Mouse (Mus musculus): ENCODE data around the gene Vmn1r36. TPM values are rescaled to one million over a fixed set of nuclear protein-coding genes. Genes with fewer than 3 reads are reported as not detected.
"Not testable (repeated sequence)": the region's sequence is repeated elsewhere in the genome, so short reads cannot be mapped to it uniquely, and the experiment has no call there.

The Vmn1r36 gene
- not detected in 2 replicates for polyA plus RNA-seq (2015; fragmentation: Nextera tagmentation; extraction: Ambion mirVana)

DNA sequence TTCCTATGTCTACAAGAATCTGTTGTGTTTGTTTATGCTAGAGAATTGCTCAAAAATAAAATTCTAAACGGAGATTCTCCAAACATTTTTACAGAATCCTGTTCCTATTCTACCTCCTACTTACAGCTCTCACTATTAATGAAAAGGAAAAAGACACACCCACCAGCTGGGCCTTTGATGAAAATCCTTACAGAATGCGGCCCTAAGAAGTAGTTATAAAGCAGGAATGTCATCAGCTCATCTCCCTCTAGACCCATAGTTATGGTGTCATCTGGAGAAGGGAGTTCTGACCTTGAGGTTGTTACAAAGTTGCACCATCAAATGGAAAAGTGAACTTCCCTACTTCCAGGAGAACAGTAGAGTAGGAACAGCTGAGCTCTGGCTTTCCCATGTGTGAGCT is at the start of gene Vmn1r36:
Vmn1r36 (minus strand) TSS at position 101 of the 400 bp plus-strand sequence.
- H3K27ac ChIP-seq (ENCODE audit: low read length); H3K36me3 ChIP-seq (ENCODE audit: control insufficient read depth, insufficient read depth); H3K4me3 ChIP-seq (ENCODE audit: low read length); H3K27me3 ChIP-seq (ENCODE audit: control insufficient read depth, insufficient read depth, low read length); H3K4me2 ChIP-seq (ENCODE audit: low read depth, low read length); H3K9ac ChIP-seq (ENCODE audit: low read length); ATAC-seq (replicated peaks; ENCODE audit: extremely low read depth, insufficient read depth, low FRiP score); H3K9me3 ChIP-seq (replicated peaks; ENCODE audit: control insufficient read depth, low read length); H3K4me1 ChIP-seq (ENCODE audit: control insufficient read depth, insufficient read depth, low read length): not testable (repeated sequence)
- WGBS: 52% methylated on average over 2 of the region's 2 CpGs

DNA sequence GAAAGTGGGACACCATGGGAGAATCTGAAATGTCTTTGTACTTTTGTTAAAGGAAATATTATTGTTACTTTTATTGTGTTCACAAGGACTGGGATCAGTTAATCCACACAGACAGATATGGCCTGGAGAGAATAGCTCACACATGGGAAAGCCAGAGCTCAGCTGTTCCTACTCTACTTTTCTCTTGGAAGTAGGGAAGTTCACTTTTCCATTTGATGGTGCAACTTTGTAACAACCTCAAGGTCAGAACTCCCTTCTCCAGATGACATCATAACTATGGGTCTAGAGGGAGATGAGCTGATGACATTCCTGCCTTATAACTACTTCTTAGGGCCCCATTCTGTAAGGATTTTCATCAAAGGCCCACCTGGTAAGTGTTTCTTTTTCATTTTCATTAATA is 10.1 kb upstream of the Vmn1r36 start, which contains the start of gene Vmn1r37:
Vmn1r37 (plus strand) TSS at position 301 of the 400 bp plus-strand sequence.
- not testable (repeated sequence) for H3K27me3 ChIP-seq (ENCODE audit: control insufficient read depth, insufficient read depth, low read length); H3K4me1 ChIP-seq (ENCODE audit: control insufficient read depth, insufficient read depth, low read length); ATAC-seq (replicated peaks; ENCODE audit: extremely low read depth, insufficient read depth, low FRiP score); H3K4me3 ChIP-seq (ENCODE audit: low read length); H3K9me3 ChIP-seq (replicated peaks; ENCODE audit: control insufficient read depth, low read length); H3K9ac ChIP-seq (ENCODE audit: low read length); H3K36me3 ChIP-seq (ENCODE audit: control insufficient read depth, insufficient read depth); H3K27ac ChIP-seq (ENCODE audit: low read length); H3K4me2 ChIP-seq (ENCODE audit: low read depth, low read length)

GRCm38 (mm10) chr6:66713854-66714253 is 5.1 kb downstream of the Vmn1r36 start:
- Histone ChIP-seq H3K27ac (ENCODE audit: low read length) (no peak overlapping the region), H3K36me3 (ENCODE audit: control insufficient read depth, insufficient read depth) (no peaks in the 10 kb centered on the region), H3K27me3 (ENCODE audit: control insufficient read depth, insufficient read depth, low read length) (no peaks in the 10 kb centered on the region), H3K9me3 (replicated peaks; ENCODE audit: control insufficient read depth, low read length) (no peaks in the 10 kb centered on the region), H3K4me1 (ENCODE audit: control insufficient read depth, insufficient read depth, low read length) (no peaks in the 10 kb centered on the region), H3K4me2 (ENCODE audit: low read depth, low read length) (no peak overlapping the region), H3K9ac (ENCODE audit: low read length) (no peak overlapping the region), H3K4me3 (ENCODE audit: low read length) (no peak overlapping the region)
- WGBS: 59% methylated on average over 3 of the region's 3 CpGs
- ATAC-seq (replicated peaks; ENCODE audit: extremely low read depth, insufficient read depth, low FRiP score): no peak

GRCm38 (mm10) chr6:66708901-66709300 is 10.1 kb downstream of the Vmn1r36 start:
- no peaks in the 10 kb centered on the region for H3K4me1 ChIP-seq (ENCODE audit: control insufficient read depth, insufficient read depth, low read length)
- ATAC-seq (replicated peaks; ENCODE audit: extremely low read depth, insufficient read depth, low FRiP score): no peak

GRCm38 (mm10) chr6:66685806-66686205 is 33.2 kb downstream of the Vmn1r36 start, which contains the start of gene Vmn1r35:
Gene Vmn1r35, minus strand, starts transcription at chr6:66685906.
- Histone ChIP-seq H3K27ac (ENCODE audit: low read length) (no peak within 1 kb of the TSS), H3K4me3 (ENCODE audit: low read length) (no peak within 1 kb of the TSS), H3K9ac (ENCODE audit: low read length) (no peak within 1 kb of the TSS), H3K36me3 (ENCODE audit: control insufficient read depth, insufficient read depth) (no peaks in the 10 kb centered on the region), H3K4me1 (ENCODE audit: control insufficient read depth, insufficient read depth, low read length) (no peaks in the 10 kb centered on the region), H3K9me3 (replicated peaks; ENCODE audit: control insufficient read depth, low read length) (no peaks in the 10 kb centered on the region), H3K27me3 (ENCODE audit: control insufficient read depth, insufficient read depth, low read length) (no peaks in the 10 kb centered on the region), H3K4me2 (ENCODE audit: low read depth, low read length) (no peak within 1 kb of the TSS)
- 66% methylated on average over 3 of the region's 3 CpGs for WGBS
- no peak for ATAC-seq (replicated peaks; ENCODE audit: extremely low read depth, insufficient read depth, low FRiP score)

More at GRCm38 (mm10) chr6:66708901-66709300, 10.1 kb downstream of the Vmn1r36 start:
- no peaks in the 10 kb centered on the region for H3K9me3 ChIP-seq (replicated peaks; ENCODE audit: control insufficient read depth, low read length)
- H3K9ac ChIP-seq (ENCODE audit: low read length): no peak overlapping the region
- no peaks in the 10 kb centered on the region for H3K27me3 ChIP-seq (ENCODE audit: control insufficient read depth, insufficient read depth, low read length)
- no peak overlapping the region for H3K27ac ChIP-seq (ENCODE audit: low read length)
- no peak overlapping the region for H3K4me2 ChIP-seq (ENCODE audit: low read depth, low read length)
- no peak overlapping the region for H3K4me3 ChIP-seq (ENCODE audit: low read length)
- no peaks in the 10 kb centered on the region for H3K36me3 ChIP-seq (ENCODE audit: control insufficient read depth, insufficient read depth)

Other genes with a start within 250 kb of the Vmn1r36 start
- 65.4 and 73.3 TPM in 2 replicates for gene Mad2l1, start 183.8 kb downstream of the Vmn1r36 start, polyA plus RNA-seq (2015; fragmentation: Nextera tagmentation; extraction: Ambion mirVana)
- gene Vmn1r32, start 159.1 kb downstream of the Vmn1r36 start, polyA plus RNA-seq (2015; fragmentation: Nextera tagmentation; extraction: Ambion mirVana): not detected in 2 replicates
- gene Vmn1r33, start 100.9 kb downstream of the Vmn1r36 start, polyA plus RNA-seq (2015; fragmentation: Nextera tagmentation; extraction: Ambion mirVana): not detected in 2 replicates
- not detected in 2 replicates for gene Vmn1r34, start 75.3 kb downstream of the Vmn1r36 start, polyA plus RNA-seq (2015; fragmentation: Nextera tagmentation; extraction: Ambion mirVana)
- gene Vmn1r35, start 33.3 kb downstream of the Vmn1r36 start, polyA plus RNA-seq (2015; fragmentation: Nextera tagmentation; extraction: Ambion mirVana): not detected in 2 replicates
- gene Vmn1r37, start 10.2 kb upstream of the Vmn1r36 start, polyA plus RNA-seq (2015; fragmentation: Nextera tagmentation; extraction: Ambion mirVana): not detected in 2 replicates
- not detected in 2 replicates for gene Vmn1r38, start 63.5 kb upstream of the Vmn1r36 start, polyA plus RNA-seq (2015; fragmentation: Nextera tagmentation; extraction: Ambion mirVana)
- not detected in 2 replicates for gene Vmn1r39, start 91.4 kb upstream of the Vmn1r36 start, polyA plus RNA-seq (2015; fragmentation: Nextera tagmentation; extraction: Ambion mirVana)
- gene Gng12, start 177.2 kb upstream of the Vmn1r36 start, polyA plus RNA-seq (2015; fragmentation: Nextera tagmentation; extraction: Ambion mirVana): 54.5 and 56.4 TPM in 2 replicates